Mouse (Mus musculus): ENCODE results near the gene Nrl.

Gene Nrl

DNA sequence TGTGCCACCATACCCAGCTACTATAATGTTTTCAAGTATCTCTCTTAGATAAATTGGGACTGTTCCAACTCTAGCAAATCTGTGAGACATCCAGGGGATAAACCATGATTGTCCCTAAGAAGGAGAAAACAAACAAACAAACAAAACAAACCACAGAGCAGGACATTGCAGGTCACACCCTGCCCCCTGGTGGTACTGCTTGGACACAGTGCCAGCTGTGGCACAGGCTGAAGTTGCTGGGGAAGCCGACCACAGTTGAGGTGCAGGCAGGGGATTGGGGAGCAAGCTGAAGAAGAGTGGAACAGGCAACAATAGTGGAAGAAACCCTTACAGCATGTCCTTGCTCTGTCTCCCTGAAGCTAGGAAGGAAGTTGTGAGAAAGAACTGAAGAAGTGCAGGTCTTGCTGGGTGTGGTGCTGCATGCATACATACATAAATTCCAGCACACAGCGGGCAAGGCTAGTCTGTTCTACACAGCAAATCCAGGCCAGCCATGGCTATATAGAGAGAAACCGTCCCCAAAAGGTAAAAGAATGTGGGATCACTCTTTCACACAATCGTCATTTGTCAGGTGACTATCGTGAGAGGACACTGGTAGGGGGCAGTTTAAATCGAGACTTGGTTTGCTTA is 11.4 kb upstream of the Nrl start:
- DNase-seq (ENCODE audit: low spot score), result no peak

DNA sequence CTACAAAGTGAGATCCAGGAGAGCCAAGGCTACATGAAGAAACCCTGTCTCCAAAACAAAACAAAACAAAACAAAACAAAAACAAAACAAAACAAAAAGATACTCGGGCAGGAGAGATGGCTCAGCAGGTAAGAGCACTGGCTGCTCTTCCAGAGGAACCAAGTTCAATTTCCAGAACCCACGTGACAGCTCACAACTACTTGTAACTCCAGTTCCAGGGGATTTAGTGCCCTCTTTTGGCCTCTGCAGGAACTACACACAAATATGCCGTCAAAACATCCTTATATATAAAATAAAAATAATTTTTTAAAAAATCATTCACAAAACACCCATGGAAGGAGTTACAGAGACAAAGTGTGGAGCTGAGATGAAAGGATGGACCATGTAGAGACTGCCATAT is 3.2 kb upstream of the Nrl start:
- DNase-seq (ENCODE audit: low spot score), result no peak

DNA sequence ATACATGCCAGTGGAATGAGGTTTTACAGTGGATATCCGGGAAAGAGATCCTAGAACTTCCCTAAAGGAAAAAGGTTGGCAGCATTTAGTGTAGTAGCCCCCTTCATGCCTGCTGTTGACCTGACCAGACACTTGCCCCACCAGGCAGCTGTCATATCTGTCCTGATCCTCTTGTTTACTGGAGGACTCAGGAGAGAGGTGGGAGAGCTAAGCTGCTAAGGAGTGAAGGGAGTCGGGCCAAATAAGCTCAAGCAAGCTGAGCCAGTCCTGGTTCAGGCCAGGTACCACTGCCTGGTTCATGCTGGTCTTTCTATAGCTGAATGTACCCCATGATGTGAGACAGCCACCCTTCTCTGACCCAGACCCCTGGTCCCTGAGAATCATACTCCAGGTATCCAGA is 1.9 kb upstream of the Nrl start:
- DNase-seq (ENCODE audit: low spot score), result no peak

DNA sequence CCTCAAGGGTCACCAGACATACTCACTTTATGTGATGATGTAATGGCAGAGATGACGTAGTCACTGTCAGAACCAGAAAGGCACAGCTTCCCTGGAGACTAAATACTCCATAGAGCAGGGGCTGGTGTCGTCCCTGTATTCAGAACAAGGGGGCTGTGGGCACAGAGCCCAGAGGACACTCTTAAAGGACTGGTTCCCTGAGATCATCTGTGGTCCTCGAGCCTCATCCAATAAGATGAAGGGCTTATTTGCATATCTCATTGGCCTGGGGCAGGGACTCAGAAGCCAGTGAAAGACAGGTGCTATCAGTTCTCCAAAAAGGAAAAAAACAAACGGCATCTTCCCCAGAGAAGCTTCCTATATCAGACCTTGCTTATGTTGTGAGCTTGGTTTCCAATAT is 719 bp downstream of the Nrl start:
- DNase-seq (ENCODE audit: low spot score), result no peak

DNA sequence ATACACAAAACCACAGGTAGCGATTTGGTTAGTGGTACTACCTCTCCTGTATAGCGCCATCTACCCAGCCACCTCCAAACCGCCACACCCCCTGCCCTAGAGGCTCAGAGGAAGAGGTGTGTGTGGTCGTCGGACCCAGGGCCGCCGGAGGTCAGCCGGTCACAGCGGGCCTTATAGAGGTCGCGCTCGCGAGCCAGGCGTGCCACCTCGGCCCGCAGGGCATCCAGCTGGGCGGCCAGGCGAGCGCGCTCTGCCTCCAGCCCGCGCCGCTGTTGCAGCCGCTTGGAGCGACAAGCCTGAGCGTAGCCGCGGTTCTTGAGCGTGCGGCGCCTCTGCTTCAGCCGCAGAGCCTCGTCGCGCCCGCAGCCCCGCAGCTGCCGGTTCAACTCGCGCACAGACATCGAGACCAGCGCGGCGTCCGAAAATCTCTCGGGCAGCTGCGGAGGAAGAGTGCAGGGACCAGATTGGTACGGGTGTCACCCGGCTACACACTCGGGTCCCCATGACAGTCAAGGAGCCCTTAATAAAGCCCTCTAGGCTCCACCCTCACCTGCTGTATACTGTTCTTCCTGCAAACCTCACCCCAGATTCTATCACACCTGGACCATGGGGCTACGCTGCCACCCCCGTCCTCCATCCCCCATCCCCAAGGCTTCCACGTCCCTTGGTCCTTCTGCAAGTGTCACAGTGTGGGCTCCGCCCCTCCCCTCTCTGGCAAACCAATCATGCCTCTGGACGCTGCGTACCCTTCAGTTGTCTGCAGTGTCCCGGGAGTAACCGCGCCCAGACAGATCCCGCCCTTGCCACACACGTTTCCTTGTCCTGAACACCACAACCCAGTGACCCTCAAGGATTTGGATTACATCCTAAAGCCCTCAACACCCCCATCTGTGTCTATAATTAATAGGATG is 4.1 kb downstream of the Nrl start:
- DNase-seq (ENCODE audit: low spot score), result no peak

DNA sequence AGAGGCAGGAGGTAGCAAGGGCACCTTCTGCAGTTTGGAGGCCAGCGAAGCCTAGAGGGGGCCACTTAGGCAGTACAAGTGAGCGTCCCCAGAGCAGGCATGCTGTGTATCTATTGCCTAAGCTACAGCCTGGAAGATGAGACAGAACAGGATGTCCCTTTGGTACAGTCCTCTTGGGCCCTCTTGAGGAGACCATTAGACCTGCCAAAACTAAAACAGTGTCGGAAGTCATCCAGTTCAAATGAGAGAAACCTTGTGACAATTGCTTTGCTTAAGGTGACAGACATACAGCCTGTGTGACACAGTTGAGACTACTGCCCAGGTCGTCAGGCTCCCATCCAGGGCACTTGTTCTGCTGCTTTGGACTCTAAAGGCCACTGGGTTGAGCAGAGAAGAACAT is 5.2 kb downstream of the Nrl start:
- no peak for DNase-seq (ENCODE audit: low spot score)

DNA sequence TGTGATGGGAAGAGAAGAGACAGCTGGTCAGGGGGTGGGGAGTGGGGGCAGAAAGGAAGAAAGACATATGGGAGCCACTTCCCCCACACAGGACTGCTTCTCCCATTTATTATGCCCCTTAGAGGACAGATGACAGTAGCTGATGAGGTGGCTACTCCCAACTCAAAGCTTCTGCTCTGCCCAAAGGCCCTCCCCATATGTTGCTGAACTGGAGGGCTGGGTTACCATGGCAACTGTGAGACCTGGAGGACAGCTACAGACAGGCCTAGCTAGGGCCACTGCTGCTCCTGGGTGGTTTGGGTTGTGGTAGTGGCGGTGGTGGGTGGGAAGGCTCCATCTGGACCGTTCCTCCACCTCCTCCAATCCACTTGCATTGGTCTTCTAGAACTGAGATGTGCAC is 5.9 kb downstream of the Nrl start:
- DNase-seq (ENCODE audit: low spot score), result no peak

DNA sequence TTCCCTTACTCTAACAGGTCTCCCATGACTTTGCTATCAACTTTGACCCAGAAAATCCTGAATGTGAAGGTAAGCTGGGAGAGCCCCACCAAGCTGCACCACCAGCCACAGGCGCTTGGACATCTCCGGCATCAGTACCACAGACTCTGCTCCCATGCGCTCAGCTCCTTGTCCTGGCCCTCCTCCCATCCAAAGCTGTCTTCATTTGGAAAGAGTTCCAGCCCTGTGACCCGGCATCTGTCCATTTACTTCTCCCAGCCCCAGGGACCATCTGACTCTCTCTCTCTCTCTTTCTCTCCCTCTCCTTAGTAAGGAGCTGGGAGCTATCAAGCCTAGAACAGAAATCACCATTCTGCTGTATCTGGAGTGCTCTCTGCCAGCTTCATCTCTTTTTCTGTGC is 8.9 kb downstream of the Nrl start:
- no peak for DNase-seq (ENCODE audit: low spot score)

DNA sequence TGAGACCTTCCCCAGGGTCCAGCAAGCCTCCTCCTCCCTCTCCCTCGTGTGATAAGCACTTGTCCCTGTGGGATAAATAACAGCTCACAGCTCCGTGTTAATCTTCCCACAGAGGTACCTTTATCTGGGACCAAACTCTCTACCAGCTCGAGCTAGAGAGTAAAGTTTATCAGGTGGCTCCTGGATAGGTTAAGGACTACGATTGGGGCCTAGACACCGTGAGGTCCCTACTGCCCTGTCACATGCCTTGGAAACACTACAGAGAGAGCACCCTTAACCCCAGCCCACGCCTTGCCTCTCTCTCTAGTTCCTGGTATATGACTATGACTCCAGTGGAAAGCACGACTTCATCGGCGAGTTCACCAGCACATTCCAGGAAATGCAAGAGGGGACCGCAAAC is 10.9 kb downstream of the Nrl start:
- DNase-seq (ENCODE audit: low spot score), result no peak

DNA sequence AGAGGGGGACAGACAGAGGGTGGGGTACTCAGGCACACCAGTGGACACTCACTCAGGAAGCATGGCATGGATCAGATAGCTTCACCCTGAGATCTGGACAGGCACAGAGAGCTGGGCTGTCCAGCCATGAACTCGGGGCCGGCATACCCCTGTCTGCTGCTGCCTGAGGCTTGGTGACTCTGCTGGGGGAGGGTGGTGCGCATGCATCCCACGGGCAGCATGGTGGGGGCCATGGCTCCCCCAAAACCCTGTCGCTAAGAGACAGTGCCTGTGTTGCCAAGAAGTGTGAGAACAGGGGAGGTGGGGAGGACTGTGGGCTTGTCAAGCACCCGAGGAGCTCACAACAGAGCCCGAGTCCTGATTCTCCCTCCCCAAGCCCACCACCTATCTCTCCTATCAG is 13.7 kb downstream of the Nrl start:
- DNase-seq (ENCODE audit: low spot score), result no peak

DNA sequence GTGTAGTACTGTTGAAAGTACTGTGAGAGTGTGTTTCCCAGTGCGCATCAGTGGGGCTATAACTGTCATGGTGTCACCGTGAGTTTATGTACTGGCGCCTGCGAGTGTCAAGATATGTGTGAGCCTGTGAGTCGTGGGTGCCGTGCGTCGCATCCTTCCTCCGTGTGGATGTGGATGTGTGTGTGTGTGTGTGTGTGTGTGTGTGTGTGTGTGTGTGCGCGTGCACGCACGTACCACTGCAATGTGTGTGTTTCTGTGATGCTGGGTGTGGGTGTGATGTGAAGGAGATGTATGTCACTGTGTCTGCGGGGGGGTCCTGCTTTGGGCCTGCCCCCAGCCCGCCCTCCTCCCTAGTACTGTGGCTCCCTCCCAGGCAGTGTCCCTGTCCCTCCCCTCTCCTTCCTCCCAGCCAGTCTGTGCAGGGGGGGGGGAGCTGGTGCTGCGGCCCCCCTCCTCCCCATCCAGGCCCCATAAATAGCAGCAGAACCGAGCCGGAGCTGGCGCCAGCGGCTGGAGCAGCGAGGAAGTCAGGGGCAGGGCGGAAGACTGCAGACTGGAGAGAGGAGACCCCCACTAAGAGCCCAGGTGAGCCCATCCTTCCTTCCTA is 14.6 kb downstream of the Nrl start, which contains the start of gene Cpne6:
Gene Cpne6, plus strand, starts transcription at position 321 of the 607 bp plus-strand sequence.
- no peak for DNase-seq (ENCODE audit: low spot score)

DNA sequence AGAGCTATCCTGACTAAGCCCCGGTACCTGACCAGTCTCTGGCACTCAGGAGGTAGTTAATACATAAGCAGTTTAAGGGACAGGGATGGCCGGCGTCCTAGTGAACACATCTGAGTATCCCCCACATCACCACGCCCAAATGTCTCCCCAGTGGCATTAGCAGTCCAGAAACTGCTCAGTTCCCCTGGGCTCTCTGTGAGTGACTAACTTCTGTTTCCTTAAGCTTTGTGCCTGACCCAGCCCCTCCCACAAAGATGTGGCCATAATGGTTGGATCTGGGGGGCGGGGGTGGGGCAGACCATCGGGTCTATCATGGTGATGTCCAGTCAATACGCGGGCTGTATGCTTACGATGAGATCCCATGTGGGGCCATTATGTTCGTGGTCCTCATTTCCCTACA is 15.2 kb downstream of the Nrl start:
- no peak for DNase-seq (ENCODE audit: low spot score)

DNA sequence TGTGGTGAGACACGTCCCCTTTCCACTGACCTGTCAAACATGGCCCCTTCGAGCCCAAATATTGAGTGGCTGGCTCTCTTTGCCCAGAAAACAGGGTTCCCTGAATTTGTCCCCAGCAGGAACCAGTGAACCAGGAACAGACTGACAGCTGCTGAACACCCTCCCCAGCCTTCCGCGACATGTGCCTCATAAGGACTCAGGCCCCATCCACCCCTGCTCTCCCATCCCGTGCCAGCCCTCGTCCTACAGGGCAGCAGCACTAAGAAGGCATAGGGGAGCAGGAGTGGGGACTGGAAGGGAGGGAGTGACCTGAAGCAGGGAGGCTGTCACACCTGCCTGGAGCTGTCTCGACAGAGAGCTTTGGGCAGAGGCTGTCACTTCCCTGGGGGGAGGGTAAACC is 17.0 kb downstream of the Nrl start:
- no peak for DNase-seq (ENCODE audit: low spot score)

DNA sequence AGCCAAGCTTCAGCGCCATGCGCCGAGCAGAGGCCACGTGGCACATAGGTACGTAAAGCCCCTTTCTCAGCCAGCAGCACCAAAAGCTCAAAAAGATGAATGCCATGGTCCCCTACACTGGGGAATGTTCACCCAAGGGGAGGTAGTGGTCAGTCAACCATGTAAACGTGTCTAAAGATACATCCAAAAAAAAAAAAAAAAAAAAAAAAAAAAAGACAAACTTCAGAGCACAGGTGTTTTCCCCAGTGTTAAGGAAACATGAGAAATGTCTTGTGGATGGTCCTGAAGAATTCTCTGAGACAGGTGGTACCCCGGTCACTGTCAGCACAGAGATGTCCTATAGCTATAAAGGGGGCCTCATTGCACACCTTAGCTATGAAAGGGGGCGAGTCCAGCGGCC is 19.2 kb downstream of the Nrl start:
- DNase-seq (ENCODE audit: low spot score), result no peak

DNA sequence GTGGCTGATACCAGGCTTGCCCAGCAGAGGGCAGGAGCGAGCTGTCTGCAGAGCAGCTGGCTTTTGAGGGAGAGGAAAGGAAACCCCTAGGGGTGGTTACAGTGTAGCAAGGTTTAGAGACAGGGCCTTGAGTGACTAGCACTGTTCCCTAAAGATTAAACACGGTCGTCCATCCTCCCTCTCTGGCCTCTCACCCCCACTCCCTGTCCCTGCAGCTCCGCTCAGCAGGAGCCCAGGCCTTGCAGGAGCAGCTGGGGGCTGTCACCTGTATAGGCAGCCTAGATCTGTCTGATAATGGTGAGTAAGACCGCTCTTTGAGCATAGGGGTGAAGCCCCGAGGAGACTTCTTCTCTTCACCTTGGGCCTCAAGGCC is 27.3 kb downstream of the Nrl start:
- DNase-seq (ENCODE audit: low spot score), result no peak

DNA sequence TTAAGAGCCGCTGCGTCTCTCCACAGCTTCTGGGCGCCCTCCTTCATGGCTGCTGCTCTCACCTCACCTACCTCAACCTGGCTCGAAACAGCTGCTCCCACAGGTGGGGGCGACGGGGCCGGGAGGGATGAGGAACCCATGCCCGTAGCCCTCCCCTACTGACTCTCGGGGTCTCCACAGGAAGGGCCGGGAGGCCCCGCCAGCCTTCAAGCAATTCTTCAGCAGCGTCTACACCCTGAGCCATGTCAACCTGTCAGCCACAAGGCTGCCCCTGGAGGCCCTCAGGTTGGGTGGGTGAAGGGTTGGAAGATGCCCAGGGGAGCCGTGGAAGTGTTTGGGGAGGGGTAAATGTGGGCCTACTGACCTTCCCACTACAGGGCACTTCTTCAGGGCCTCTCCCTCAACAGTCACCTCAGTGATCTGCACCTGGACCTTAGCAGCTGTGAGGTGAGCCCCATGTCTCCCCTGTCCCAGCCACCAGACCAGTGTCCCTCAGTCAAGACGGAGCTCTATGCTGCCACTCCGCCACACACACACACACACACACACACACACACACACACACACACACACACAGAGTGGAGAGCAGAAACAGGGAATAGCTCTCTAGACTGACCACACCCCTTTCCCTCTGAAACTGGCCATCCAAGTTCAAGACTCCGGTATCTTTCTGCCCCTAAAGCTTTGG is 27.9 kb downstream of the Nrl start:
- DNase-seq (ENCODE audit: low spot score), result no peak

DNA sequence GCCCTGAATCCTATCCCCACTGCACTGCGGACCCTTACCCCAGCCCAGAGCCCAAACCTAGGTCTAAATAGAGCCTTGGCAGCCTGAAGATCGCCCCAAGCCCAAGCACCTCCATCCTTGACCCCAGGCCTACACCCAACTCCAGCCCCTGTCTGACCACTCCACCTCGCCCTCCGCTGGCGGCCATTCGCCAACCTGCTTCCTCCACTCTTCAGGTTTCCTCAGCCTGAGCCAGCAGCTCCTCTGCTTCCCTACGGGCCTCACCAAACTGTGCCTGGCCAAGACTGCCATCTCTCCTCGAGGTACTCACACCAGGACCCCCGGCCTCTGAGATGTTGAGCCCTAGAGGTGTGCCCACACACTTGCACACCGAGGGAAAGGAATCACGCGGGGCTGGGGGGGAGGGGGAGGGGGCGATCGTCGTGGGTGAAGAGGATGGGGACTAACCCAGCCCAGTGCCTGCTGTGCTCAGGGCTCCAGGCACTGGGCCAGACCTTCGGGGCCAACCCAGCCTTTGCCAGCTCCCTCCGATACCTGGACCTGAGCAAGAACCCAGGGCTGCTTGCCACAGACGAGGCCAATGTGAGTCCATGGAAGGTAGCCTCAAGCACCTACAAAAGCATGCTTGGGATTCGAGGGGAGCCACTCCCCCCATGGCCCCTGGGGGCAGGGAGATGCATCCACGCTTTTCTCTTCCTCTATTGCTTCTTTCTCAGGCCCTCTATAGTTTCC is 29.1 kb downstream of the Nrl start:
- no peak for DNase-seq (ENCODE audit: low spot score)

DNA sequence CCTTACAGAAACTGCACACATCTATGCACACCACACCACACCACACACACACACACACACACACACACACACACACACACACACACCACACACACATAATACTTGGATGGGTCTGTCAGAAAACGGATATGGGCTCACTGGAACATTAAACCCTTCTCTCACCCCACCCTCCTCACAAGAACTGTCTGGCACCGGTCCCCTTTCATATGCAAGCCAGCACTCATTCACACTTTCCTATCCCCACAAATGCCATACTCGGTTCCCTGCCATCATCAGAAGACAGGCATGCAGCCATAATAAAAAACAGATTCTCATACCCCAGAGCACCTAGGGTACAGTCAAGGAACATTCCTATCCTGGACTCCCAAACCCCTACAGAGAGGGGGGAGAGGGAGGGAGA is 32.7 kb downstream of the Nrl start:
- no peak for DNase-seq (ENCODE audit: low spot score)

DNA sequence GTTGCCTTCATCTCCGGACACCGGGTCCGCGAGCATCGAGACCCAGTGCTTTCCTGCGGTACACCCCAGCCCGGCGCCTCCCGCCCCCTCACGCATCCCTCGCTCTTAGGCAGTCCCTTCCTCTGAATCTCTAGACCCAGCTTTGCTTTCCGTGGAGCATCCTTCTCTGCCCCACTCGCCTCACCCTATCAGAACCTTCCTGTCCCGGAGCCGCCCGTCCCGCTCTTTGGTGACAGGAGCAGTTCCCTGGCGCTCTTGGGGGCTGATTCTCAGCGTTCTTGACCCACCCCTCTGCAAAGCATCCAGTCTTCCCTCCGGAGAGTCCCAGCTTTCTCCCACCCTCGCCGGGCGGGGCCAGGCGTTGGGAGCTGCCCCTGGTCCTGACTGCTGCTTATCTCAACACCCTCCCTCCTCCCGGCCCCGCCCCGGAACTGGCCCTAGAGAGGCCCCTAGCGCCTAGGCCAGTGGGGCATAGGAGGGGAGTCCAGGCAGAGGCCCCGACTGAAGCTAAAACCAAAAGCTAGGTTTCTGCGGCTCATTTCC is 33.4 kb downstream of the Nrl start:
- no peak for DNase-seq (ENCODE audit: low spot score)

DNA sequence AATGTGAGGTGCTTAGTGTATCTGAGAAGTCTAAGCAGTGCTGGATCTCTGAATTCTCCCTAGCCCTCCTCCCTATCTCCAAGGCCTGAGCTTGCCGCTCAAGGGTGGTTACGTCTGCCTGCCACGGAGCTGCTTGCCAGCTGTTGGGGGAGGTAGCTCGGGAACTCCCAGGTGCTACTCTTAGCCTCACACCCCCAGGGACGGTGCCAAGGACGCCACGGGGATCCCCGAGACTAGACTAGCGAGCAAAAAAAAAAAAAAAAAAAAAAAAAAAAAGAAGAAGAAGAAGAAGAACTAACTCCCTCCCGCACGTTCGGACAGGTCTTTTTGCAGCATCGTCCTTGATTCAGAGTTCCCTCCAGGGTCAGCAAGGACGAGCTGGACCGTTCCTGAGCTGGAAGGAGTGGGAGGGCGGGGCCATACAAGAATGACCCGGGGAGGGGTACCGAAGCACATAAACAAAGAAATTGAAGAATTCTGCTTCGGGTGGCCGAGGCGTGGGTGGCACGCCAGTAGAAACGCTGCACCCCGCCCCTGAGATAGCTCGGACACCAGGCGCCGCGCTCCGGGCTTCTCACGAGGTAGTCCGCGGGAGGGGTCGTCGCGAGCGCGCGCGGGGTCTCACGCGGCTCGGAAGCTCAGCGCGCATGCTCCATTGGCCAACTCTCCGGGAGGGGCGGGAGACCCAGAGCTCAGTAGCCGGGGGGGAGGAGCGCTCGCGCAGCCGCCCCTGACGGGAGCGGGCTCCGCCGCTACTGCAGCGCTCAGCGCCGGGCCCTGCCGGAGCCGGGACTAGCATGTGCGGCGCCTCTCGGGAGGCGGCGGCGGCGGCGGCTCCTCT is 34.2 kb downstream of the Nrl start, which contains the start of gene Carmil3:
Gene Carmil3, plus strand, starts transcription at position 291 of the 841 bp plus-strand sequence.
- DNase-seq (ENCODE audit: low spot score), result no peak

DNA sequence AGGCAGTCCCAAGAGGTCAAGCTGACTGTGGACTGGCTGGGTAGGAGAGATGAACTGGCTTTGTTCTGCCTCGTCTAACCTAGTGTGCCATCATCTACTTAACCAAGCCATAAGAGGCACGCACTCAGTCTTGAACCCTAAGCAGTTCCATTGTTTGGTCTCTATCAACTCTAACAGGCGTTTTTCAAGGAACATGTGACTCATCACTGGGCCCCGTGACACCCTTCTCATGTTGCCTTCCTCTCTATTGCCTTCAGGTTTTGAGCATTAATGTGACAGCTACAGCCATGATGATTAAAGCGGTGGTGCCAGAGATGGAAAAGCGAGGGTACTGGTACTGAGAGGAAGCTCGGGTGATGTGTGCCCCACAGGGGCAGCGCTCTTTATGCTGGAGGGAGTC is 37.9 kb downstream of the Nrl start:
- DNase-seq (ENCODE audit: low spot score), result no peak
